Mouse (Mus musculus) urinary bladder, adult 2 months (tissue): ENCODE data around the gene Hexim1. TPM values are rescaled to one million over a fixed set of nuclear protein-coding genes. Genes with fewer than 3 reads are reported as not detected.

Source experiments
- DNase-seq: peaks from one replicate; pipeline ENCODE4 v3.0.0; 2022; ENCODE audit warnings: low spot score
- polyA plus RNA-seq: library from polyadenylated mRNA; depleted of rRNA; stranded (reverse); fragments of >200 nt; gene quantifications from 2 replicates; pipeline ENCODE4 v1.2.3, GENCODE M21; 2012; rRNA removed

The Hexim1 gene
- polyA plus RNA-seq, 1 experiment = 28.4 TPM

DNA sequence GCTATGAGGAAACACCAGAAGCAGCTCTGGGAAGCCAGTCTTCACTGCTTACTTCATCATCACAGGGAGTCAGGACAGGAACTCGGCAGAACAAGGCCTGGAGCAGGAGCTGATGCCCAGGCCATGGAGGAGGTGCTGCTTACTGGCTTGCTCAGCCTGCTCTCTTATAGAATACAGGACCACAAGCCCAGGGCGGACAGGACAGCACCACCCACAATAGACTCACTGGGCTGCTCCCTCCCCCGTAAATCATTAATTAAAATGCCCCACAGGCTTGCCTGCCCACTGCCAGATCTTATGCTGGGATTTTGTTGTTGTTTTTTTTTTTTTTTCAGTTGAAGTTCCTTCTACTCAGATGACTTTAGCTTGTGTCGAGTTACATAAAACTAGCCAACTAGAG, 31.7 kb downstream of the Hexim1 start:
- DNase-seq = no peak

- no peak for DNase-seq
Observed at GRCm38 (mm10) chr11:103149771-103150170, 33.7 kb downstream of the Hexim1 start.

DNA sequence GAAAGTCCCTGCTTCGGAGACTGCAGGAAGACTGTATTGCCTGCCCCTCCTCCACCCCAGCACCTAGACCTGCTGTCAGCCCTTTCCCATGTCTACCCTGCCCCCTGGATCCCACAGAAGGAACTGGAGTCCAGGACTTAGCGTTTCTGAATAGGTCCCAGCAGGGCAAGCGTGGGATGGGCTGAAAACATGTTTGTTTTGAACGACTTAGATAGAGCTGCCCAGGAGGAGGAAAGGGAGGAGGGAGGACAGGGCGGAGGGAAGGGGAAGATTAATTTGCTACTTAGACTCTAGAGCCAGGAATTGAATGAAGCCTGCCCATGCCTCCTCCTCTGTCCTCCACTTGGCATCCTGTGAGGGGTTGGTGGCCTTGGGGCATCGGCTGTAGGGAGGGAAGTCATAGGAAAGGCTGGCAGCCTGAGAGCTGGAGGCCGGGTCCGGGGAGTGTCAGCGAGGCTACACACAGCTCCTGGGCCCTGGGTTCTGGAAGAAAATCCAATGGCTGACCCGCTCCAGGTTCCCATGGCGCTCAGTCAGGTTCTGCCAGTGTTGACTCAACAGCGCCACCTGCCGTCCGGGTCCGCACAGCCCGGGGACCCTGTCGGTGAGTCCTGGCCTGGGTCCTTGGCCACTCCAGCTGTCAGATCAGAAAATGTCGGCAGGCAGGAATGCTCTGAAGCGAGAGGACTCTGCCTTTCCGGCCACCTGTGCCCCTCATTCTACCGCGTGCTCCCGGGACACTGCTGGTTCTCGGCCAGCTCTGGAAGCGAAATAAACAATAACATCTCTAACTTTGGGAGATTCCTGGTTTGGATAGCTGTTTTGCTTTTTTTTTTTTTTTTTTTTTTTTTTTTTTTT, 42.8 kb downstream of the Hexim1 start:
- DNase-seq = peak; percentile 98

GRCm38 (mm10) chr11:103160738-103161137, 44.7 kb downstream of the Hexim1 start:
- DNase-seq = no peak

- DNase-seq = no peak
Observed at GRCm38 (mm10) chr11:103161449-103161848, 45.4 kb downstream of the Hexim1 start.

- no peak for DNase-seq
Observed at GRCm38 (mm10) chr11:103162132-103162531, 46.1 kb downstream of the Hexim1 start.

GRCm38 (mm10) chr11:103164391-103164790, 48.4 kb downstream of the Hexim1 start:
- no peak for DNase-seq

DNA sequence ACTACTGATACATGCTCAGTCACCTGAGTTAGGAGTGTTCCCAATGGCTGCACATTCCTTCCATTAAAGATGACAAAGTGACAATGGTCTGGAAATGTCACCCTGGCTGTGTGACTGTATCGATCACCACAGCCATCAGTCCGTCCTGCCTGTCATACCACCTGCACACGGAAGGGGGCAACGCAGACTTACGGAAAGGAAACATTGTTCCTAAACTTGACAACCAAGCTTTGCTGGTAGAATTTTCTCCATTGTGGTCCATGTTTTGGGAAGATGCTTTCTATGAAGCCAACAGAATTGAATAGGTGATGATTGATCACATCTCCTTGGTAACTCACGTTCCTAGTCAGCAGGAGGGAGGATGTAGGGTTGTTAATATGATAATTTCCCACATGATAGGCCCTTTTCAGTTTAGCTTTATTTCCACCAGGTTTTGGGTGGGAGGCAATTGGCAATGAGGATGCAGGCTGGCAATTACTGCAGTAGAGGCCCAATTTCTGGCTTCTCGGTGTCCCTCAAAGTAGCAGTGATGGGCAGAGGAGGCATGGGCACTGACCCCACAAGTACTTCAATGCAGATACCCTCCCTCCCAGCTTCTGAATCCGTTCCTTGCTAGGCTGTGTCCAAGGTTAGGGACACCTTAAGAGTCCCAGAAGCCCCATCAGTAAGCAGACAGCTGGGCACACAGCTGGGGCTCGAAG, 52.8 kb downstream of the Hexim1 start:
- peak; percentile 34 for DNase-seq

Other genes starting within 250 kb of the Hexim1 start
- 42.1 and 43.4 TPM in 2 replicates for gene Eftud2, start 235.2 kb upstream of the Hexim1 start, polyA plus RNA-seq
- gene Ccdc103, start 235.0 kb upstream of the Hexim1 start, polyA plus RNA-seq = 0.66 and 0.77 TPM in 2 replicates
- not detected in 2 replicates for gene Fam187a, start 231.1 kb upstream of the Hexim1 start, polyA plus RNA-seq
- 0.53 and 0.56 TPM in 2 replicates for gene Gfap, start 215.3 kb upstream of the Hexim1 start, polyA plus RNA-seq
- 0.56 and 0.71 TPM in 2 replicates for gene Kif18b, start 191.1 kb upstream of the Hexim1 start, polyA plus RNA-seq
- gene C1ql1, start 169.5 kb upstream of the Hexim1 start, polyA plus RNA-seq = 0.44 and 0.49 TPM in 2 replicates
- 53.5 and 57.6 TPM in 2 replicates for gene Nmt1, start 88.0 kb upstream of the Hexim1 start, polyA plus RNA-seq
- 42.8 and 43.1 TPM in 2 replicates for gene Dcakd, start 87.9 kb upstream of the Hexim1 start, polyA plus RNA-seq
- 30.9 and 36.8 TPM in 2 replicates for gene Plcd3, start 14.6 kb upstream of the Hexim1 start, polyA plus RNA-seq
- 59.4 and 76.0 TPM in 2 replicates for gene Acbd4, start 14.5 kb upstream of the Hexim1 start, polyA plus RNA-seq
- gene Hexim2, start 16.2 kb downstream of the Hexim1 start, polyA plus RNA-seq = 4.1 and 4.5 TPM in 2 replicates
- gene Fmnl1, start 54.9 kb downstream of the Hexim1 start, polyA plus RNA-seq = 6.4 and 6.6 TPM in 2 replicates
- 1.3 and 3.3 TPM in 2 replicates for gene 1700023F06Rik, start 92.3 kb downstream of the Hexim1 start, polyA plus RNA-seq
- not detected in 2 replicates for gene Spata32, start 102.2 kb downstream of the Hexim1 start, polyA plus RNA-seq
- 6.6 and 8.9 TPM in 2 replicates for gene Map3k14, start 151.2 kb downstream of the Hexim1 start, polyA plus RNA-seq
- 22.3 and 23.4 TPM in 2 replicates for gene Arhgap27, start 247.5 kb downstream of the Hexim1 start, polyA plus RNA-seq